Mouse (Mus musculus) MEL (cell line): Measurements from ENCODE around the gene Sox5. TPM values are rescaled to one million over a fixed set of nuclear protein-coding genes. Genes with fewer than 3 reads are reported as not detected.

Experiments used
- DNase-seq: peaks from one replicate; pipeline ENCODE4 v3.0.0; 2011; ENCODE audit warnings: low read depth, low spot score
- H3K27ac ChIP-seq: 2 replicates; pipeline ENCODE4 v1.5.1; 2012; ENCODE audit warnings: low read depth, mild to moderate bottlenecking, control low read depth, low read length, moderate library complexity; ENCODE audit not compliant: control insufficient read depth
- H3K27me3 ChIP-seq, 2 experiments: fragments of 150-350 bp in 1 of 2; sonication (generic) in 1 of 2; 2 replicates each; pipeline ENCODE4 v1.6.1; 2012; ENCODE audit warnings: low read length in 2 of 2, mild to moderate bottlenecking in 2 of 2, improper control_type of control experiment in 1 of 2, moderate library complexity in 1 of 2; ENCODE audit not compliant: insufficient read depth in 2 of 2, control insufficient read depth in 1 of 2
- H3K36me3 ChIP-seq, 2 experiments: 2 replicates each; pipeline ENCODE4 v1.6.1; 2012 to 2014; ENCODE audit warnings: low read length in 2 of 2, improper control_type of control experiment in 1 of 2, inconsistent platforms in 1 of 2, mild to moderate bottlenecking in 1 of 2; ENCODE audit not compliant: insufficient read depth in 2 of 2, control insufficient read depth in 1 of 2
- H3K4me1 ChIP-seq, 2 experiments: fragments of 150-350 bp in 1 of 2; sonication (generic) in 1 of 2; 2 replicates each; pipeline ENCODE4 v1.6.1; 2012; ENCODE audit warnings: low read length in 2 of 2, improper control_type of control experiment in 1 of 2, mild to moderate bottlenecking in 1 of 2; ENCODE audit not compliant: insufficient read depth in 2 of 2, control insufficient read depth in 1 of 2
- H3K4me3 ChIP-seq, 2 experiments: fragments of 150-350 bp in 1 of 2; sonication (generic) in 1 of 2; 2 replicates each; pipeline ENCODE4 v1.5.1; 2012; ENCODE audit warnings: low read depth in 2 of 2, low read length in 2 of 2, mild to moderate bottlenecking in 2 of 2, moderate library complexity in 2 of 2, control low read depth in 1 of 2, improper control_type of control experiment in 1 of 2; ENCODE audit not compliant: control insufficient read depth in 1 of 2, insufficient read depth in 1 of 2
- H3K79me2 ChIP-seq: 2 replicates; pipeline ENCODE4 v1.6.1; 2012; ENCODE audit warnings: mild to moderate bottlenecking, low read length, moderate library complexity; ENCODE audit not compliant: control insufficient read depth, poor library complexity, insufficient read depth
- H3K9ac ChIP-seq: 2 replicates; pipeline ENCODE4 v1.6.1; 2012; ENCODE audit warnings: low read depth, mild to moderate bottlenecking, control low read depth, low read length, moderate library complexity; ENCODE audit not compliant: control insufficient read depth, poor library complexity, severe bottlenecking
- H3K9me3 ChIP-seq: fragments of 150-350 bp; sonication (generic); replicated peaks from 2 replicates; pipeline ENCODE4 v1.6.1; 2012; ENCODE audit warnings: mild to moderate bottlenecking, low read length, improper control_type of control experiment, moderate library complexity; ENCODE audit not compliant: insufficient read depth
- CHD1 ChIP-seq: IDR thresholded peaks from 2 replicates; pipeline ENCODE4 v1.6.1; 2012; ENCODE audit warnings: low read depth, mild to moderate bottlenecking, inconsistent platforms, low read length, improper control_type of control experiment
- CHD2 ChIP-seq: IDR thresholded peaks from 2 replicates; pipeline ENCODE4 v1.6.1; 2011; ENCODE audit warnings: low read length, improper control_type of control experiment
- E2F4 ChIP-seq: IDR thresholded peaks from 2 replicates; pipeline ENCODE4 v1.6.1; 2011; ENCODE audit warnings: low read depth, low read length, improper control_type of control experiment, borderline replicate concordance
- EP300 ChIP-seq, 2 experiments: IDR thresholded peaks; 2 replicates each; pipeline ENCODE4 v1.6.1; 2011; ENCODE audit warnings: improper control_type of control experiment in 2 of 2, low read length in 2 of 2, low read depth in 1 of 2, mild to moderate bottlenecking in 1 of 2
- ETS1 ChIP-seq: IDR thresholded peaks from 2 replicates; pipeline ENCODE4 v1.6.1; 2012; ENCODE audit warnings: low read depth, mild to moderate bottlenecking, inconsistent platforms, low read length, improper control_type of control experiment, moderate library complexity
- GATA1 ChIP-seq: IDR thresholded peaks from 2 replicates; pipeline ENCODE4 v1.6.1; 2011; ENCODE audit warnings: low read depth, low read length, improper control_type of control experiment
- HCFC1 ChIP-seq: IDR thresholded peaks from 2 replicates; pipeline ENCODE4 v1.6.1; 2012; ENCODE audit warnings: low read depth, mild to moderate bottlenecking, inconsistent platforms, low read length, improper control_type of control experiment, moderate library complexity
- KAT2A ChIP-seq: conservative IDR thresholded peaks from 2 replicates; pipeline ENCODE4 v1.6.1; 2012; ENCODE audit warnings: low read depth, low read length, improper control_type of control experiment, inconsistent platforms
- MAX ChIP-seq: IDR thresholded peaks from 2 replicates; pipeline ENCODE4 v1.6.1; 2011; ENCODE audit warnings: low read length, improper control_type of control experiment
- MXI1 ChIP-seq: IDR thresholded peaks from 2 replicates; pipeline ENCODE4 v1.6.1; 2011; ENCODE audit warnings: mild to moderate bottlenecking, low read depth, low read length, improper control_type of control experiment
- MYB ChIP-seq: IDR thresholded peaks from 2 replicates; pipeline ENCODE4 v1.6.1; 2011; ENCODE audit warnings: mild to moderate bottlenecking, low read depth, low read length, improper control_type of control experiment
- MYC ChIP-seq: IDR thresholded peaks from 2 replicates; pipeline ENCODE4 v1.6.1; 2011; ENCODE audit warnings: low read depth, mild to moderate bottlenecking, low read length, improper control_type of control experiment, moderate library complexity
- NRF1 ChIP-seq: IDR thresholded peaks from 2 replicates; pipeline ENCODE4 v1.6.1; 2014; ENCODE audit warnings: low read depth, mild to moderate bottlenecking, inconsistent platforms, low read length, improper control_type of control experiment, moderate library complexity; ENCODE audit not compliant: poor library complexity, insufficient read depth, severe bottlenecking
- POLR2A ChIP-seq, 2 experiments: IDR thresholded peaks; 2 replicates each; pipeline ENCODE4 v1.6.1; 2011 to 2012; ENCODE audit warnings: low read length in 2 of 2, mild to moderate bottlenecking in 2 of 2, control low read depth in 1 of 2, improper control_type of control experiment in 1 of 2, low read depth in 1 of 2, moderate library complexity in 1 of 2; ENCODE audit not compliant: control insufficient read depth in 1 of 2, insufficient read depth in 1 of 2, poor library complexity in 1 of 2
- POLR2AphosphoS2 ChIP-seq: IDR thresholded peaks from 2 replicates; pipeline ENCODE4 v1.6.1; 2011; ENCODE audit warnings: low read length, improper control_type of control experiment
- POLR2AphosphoS5 ChIP-seq: IDR thresholded peaks from 2 replicates; pipeline ENCODE4 v1.6.1; 2012; ENCODE audit warnings: low read depth, borderline replicate concordance, mild to moderate bottlenecking, inconsistent platforms, low read length, moderate library complexity, mixed read lengths
- RAD21 ChIP-seq: IDR thresholded peaks from 2 replicates; pipeline ENCODE4 v1.6.1; 2011; ENCODE audit warnings: mild to moderate bottlenecking, low read depth, low read length, improper control_type of control experiment
- RCOR1 ChIP-seq: IDR thresholded peaks from 2 replicates; pipeline ENCODE4 v1.6.1; 2012; ENCODE audit warnings: low read depth, mild to moderate bottlenecking, inconsistent platforms, low read length, improper control_type of control experiment
- SMC3 ChIP-seq: IDR thresholded peaks from 2 replicates; pipeline ENCODE4 v1.6.1; 2011; ENCODE audit warnings: low read depth, low read length, improper control_type of control experiment
- TBP ChIP-seq: IDR thresholded peaks from 2 replicates; pipeline ENCODE4 v1.8.0; 2011; ENCODE audit warnings: low read depth, low read length, improper control_type of control experiment
- UBTF ChIP-seq: IDR thresholded peaks from 2 replicates; pipeline ENCODE4 v1.6.1; 2012; ENCODE audit warnings: low read depth, mild to moderate bottlenecking, inconsistent platforms, low read length, improper control_type of control experiment, moderate library complexity, borderline replicate concordance; ENCODE audit not compliant: insufficient read depth
- USF1 ChIP-seq: IDR thresholded peaks from 2 replicates; pipeline ENCODE4 v1.6.1; 2014; ENCODE audit warnings: low read depth, mild to moderate bottlenecking, inconsistent platforms, low read length, improper control_type of control experiment, moderate library complexity
- USF2 ChIP-seq, 2 experiments: IDR thresholded peaks; 2 replicates each; pipeline ENCODE4 v1.6.1; 2011 to 2012; ENCODE audit warnings: improper control_type of control experiment in 2 of 2, low read length in 2 of 2, borderline replicate concordance in 1 of 2, inconsistent platforms in 1 of 2, low read depth in 1 of 2, mild to moderate bottlenecking in 1 of 2; ENCODE audit not compliant: insufficient read depth in 1 of 2
- ZC3H11A ChIP-seq: IDR thresholded peaks from 2 replicates; pipeline ENCODE4 v1.6.1; 2012; ENCODE audit warnings: low read depth, mild to moderate bottlenecking, inconsistent platforms, low read length, improper control_type of control experiment
- ZMIZ1 ChIP-seq: IDR thresholded peaks from 2 replicates; pipeline ENCODE4 v1.6.1; 2012; ENCODE audit warnings: low read depth, mild to moderate bottlenecking, inconsistent platforms, low read length, improper control_type of control experiment, moderate library complexity
- ZNF384 ChIP-seq: IDR thresholded peaks from 2 replicates; pipeline ENCODE4 v1.6.1; 2012; ENCODE audit warnings: low read depth, mild to moderate bottlenecking, inconsistent platforms, low read length, improper control_type of control experiment
- polyA plus RNA-seq, 2 experiments: library from polyadenylated mRNA; stranded (reverse) in 1 of 2; unstranded in 1 of 2; fragments of >175 nt in 1 of 2; fragments of >200 nt in 1 of 2; gene quantifications; 2 replicates each; pipeline versions ENCODE4 v1.2.1 to v1.2.4; 2012; ENCODE audit warnings: low replicate concordance in 2 of 2, low read depth in 1 of 2; ENCODE audit not compliant: insufficient read length in 2 of 2, insufficient read depth in 1 of 2, missing spikeins in 1 of 2
- total RNA-seq: library from RNA; depleted of rRNA; stranded (reverse); fragments of 300-350 nt; gene quantifications from 2 replicates; pipeline ENCODE4 v1.2.3, GENCODE M21; 2012

Gene Sox5
- total and polyA plus RNA-seq, 3 experiments, result 0.19 to 3.0 TPM; not detected in 1

GRCm38 (mm10) chr6:144643601-144644000, 138.2 kb downstream of the Sox5 start:
- Histone ChIP-seq H3K9me3 (no peaks in the 10 kb centered on the region), H3K27ac (no peak overlapping the region), H3K36me3 (no peaks in the 10 kb centered on the region), H3K9ac (no peak overlapping the region), H3K4me3 (no peak overlapping the region), H3K27me3 (no peaks in the 10 kb centered on the region), H3K79me2 (no peaks in the 10 kb centered on the region), H3K4me1 (no peaks in the 10 kb centered on the region)
- TF ChIP-seq MYC (no peak), POLR2AphosphoS5 (no peak), ZMIZ1 (no peak), EP300 (IDR thresholded peaks at IDR 0.05; ENCODE audit: low read depth in 1 of 2, low read length in 2 of 2) (no peak), HCFC1 (no peak), ETS1 (no peak), E2F4 (no peak), POLR2A (IDR thresholded peaks at IDR 0.05; ENCODE audit: control insufficient read depth in 1 of 2, insufficient read depth in 1 of 2, low read depth in 1 of 2, low read length in 2 of 2, poor library complexity in 1 of 2) (no peak), POLR2AphosphoS2 (no peak), NRF1 (no peak), USF2 (IDR thresholded peaks at IDR 0.05; ENCODE audit: borderline replicate concordance in 1 of 2, insufficient read depth in 1 of 2, low read depth in 1 of 2, low read length in 2 of 2) (no peak), RAD21 (no peak), MAX (no peak)
- no peak for DNase-seq

GRCm38 (mm10) chr6:144641888-144642287, 139.9 kb downstream of the Sox5 start:
- no peaks in the 10 kb centered on the region for H3K9me3 ChIP-seq
- no peak overlapping the region for H3K4me3 ChIP-seq
- no peak overlapping the region for H3K9ac ChIP-seq
- no peaks in the 10 kb centered on the region for H3K79me2 ChIP-seq
- H3K4me1 ChIP-seq, result no peaks in the 10 kb centered on the region
- no peak overlapping the region for H3K27ac ChIP-seq
- TF ChIP-seq POLR2AphosphoS5 (no peak), USF2 (IDR thresholded peaks at IDR 0.05; ENCODE audit: borderline replicate concordance in 1 of 2, insufficient read depth in 1 of 2, low read depth in 1 of 2, low read length in 2 of 2) (no peak), ZC3H11A (no peak)
- no peaks in the 10 kb centered on the region for H3K36me3 ChIP-seq
- DNase-seq, result no peak
- no peaks in the 10 kb centered on the region for H3K27me3 ChIP-seq

- H3K4me3 ChIP-seq, result no peak overlapping the region
- H3K9me3 ChIP-seq, result no peaks in the 10 kb centered on the region
- H3K79me2 ChIP-seq, result no peaks in the 10 kb centered on the region
- H3K4me1 ChIP-seq, result no peaks in the 10 kb centered on the region
- H3K36me3 ChIP-seq, result no peaks in the 10 kb centered on the region
- H3K27ac ChIP-seq, result no peak overlapping the region
- H3K27me3 ChIP-seq, result no peaks in the 10 kb centered on the region
- no peak for DNase-seq
- H3K9ac ChIP-seq, result no peak overlapping the region
- TF ChIP-seq SMC3 (no peak), RCOR1 (no peak), CHD2 (no peak), MYB (no peak), POLR2AphosphoS5 (no peak), TBP (no peak), MXI1 (no peak), NRF1 (no peak), POLR2A (IDR thresholded peaks at IDR 0.05; ENCODE audit: control insufficient read depth in 1 of 2, insufficient read depth in 1 of 2, low read depth in 1 of 2, low read length in 2 of 2, poor library complexity in 1 of 2) (no peak), UBTF (no peak), USF2 (IDR thresholded peaks at IDR 0.05; ENCODE audit: borderline replicate concordance in 1 of 2, insufficient read depth in 1 of 2, low read depth in 1 of 2, low read length in 2 of 2) (no peak), USF1 (no peak), MAX (no peak), KAT2A (no peak), GATA1 (no peak), ZC3H11A (no peak), CHD1 (no peak), ZNF384 (no peak)
These were observed 141.2 kb downstream of the Sox5 start for GRCm38 (mm10) chr6:144640591-144640990.
